Mouse (Mus musculus) adrenal gland, postnatal 0 days (tissue): ENCODE data around the gene Xk. TPM values are rescaled to one million over a fixed set of nuclear protein-coding genes. Genes with fewer than 3 reads are reported as not detected.

Experiments used
- polyA plus RNA-seq: library from polyadenylated mRNA; unstranded; fragments of >200 nt; fragmentation: Nextera tagmentation; extraction: Ambion mirVana; gene quantifications from 2 replicates; pipeline ENCODE4 v1.2.1, GENCODE M21; 2015

Xk gene
- polyA plus RNA-seq: 0.91 and 1.1 TPM in 2 replicates

DNA sequence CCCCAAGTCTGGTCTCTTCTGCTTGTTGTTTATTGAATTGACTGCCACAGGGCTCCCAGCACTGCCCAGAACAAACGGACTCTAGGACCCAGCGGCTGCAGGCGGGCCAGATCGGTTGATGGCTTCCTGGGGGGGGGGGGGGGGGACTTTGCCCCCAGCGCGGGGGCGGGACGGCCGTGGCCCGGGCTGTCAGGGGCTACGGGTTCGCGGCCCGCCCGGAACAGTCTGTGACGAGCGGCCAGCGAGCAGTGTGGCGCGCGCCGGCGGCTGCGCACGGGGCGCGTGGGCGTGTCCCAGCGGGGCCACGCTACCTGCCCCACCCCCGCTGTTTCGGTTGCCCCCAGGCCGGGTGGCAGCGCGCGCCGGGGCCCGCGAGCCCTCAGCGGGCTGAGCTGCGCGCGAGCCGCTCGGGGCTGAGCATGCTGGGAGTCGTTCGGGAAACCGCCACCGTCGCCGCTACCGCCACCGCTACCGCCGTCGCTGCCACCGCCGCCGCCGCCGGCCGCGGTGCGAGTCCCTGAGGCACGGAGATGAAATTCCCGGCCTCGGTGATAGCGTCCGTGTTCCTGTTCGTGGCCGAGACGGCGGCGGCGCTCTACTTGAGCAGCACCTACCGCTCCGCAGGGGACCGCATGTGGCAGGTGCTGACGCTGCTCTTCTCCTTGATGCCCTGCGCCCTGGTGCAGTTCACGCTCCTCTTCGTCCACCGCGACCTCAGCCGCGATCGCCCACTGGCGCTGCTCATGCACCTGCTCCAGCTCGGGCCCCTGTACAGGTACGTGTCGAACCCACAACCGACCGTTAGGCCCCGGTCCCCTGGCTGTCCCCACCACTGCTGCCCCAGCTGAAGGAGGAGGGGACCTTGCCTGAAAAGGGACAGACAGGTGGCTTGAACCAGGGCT, at the start of gene Xk:
Xk (plus strand) TSS at position 297 of the 902 bp plus-strand sequence.

DNA sequence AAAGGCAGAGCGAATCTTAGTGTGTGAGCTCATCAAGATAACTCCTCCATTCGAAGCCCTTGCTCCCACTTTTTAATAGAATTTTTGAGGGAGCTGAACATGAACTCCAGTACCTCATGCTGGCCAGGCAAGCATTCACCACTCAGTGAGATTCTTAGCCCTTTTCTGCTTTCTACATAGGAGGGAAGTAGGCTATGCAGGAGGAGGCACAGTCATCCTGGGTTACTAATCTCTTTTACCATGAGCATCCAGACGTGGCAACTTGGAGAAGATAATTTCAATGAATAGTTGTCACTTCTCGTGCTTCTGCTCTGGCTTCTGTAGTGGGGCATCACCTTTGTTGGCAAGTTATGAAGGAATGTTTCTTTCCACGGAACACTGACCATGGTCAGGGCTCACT, 15.8 kb upstream of the Xk start, which contains the start of gene Gm14862:
Gm14862 (minus strand) TSS at position 134 of the 400 bp plus-strand sequence.

DNA sequence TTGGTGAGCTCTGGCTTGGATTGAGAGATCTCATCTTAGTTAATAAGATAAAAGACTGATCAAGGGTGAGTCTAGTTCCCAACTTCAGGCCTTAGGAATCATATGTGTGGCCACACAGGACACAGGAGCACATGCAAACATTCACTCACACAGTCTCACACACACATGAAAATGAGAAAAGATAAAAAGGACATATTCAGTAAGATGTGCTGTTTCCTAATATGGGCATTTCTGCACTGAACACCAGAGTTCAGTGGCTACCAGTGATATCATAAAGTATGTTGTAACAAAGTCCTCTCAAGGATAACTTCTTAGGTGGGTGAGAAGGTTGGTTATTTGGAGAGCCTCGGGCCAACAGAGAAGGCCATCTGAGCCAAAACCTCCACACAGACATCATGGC, 10.9 kb downstream of the Xk start, which contains the start of gene H2al1m:
H2al1m (plus strand) TSS at position 301 of the 400 bp plus-strand sequence.

DNA sequence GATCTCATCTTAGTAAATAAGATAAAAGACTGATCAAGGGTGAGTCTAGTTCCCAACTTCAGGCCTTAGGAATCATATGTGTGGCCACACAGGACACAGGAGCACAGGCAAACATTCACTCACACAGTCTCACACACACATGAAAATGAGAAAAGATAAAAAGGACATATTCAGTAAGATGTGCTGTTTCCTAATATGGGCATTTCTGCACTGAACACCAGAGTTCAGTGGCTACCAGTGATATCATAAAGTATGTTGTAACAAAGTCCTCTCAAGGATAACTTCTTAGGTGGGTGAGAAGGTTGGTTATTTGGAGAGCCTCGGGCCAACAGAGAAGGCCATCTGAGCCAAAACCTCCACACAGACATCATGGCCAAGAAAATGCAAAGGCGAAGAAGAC, 77.8 kb downstream of the Xk start, which contains the start of gene H2al1k:
H2al1k (plus strand) TSS at position 301 of the 400 bp plus-strand sequence.

Other genes starting within 250 kb of the Xk start
- gene Fthl17e, start 239.3 kb upstream of the Xk start, polyA plus RNA-seq: not detected in 2 replicates
- gene Fthl17f, start 209.7 kb upstream of the Xk start, polyA plus RNA-seq: not detected in 2 replicates
- not detected in 2 replicates for gene 4930402K13Rik, start 168.2 kb upstream of the Xk start, polyA plus RNA-seq
- gene Lancl3, start 72.9 kb upstream of the Xk start, polyA plus RNA-seq: 2.0 and 3.4 TPM in 2 replicates
- gene Gm14862, start 15.9 kb upstream of the Xk start, polyA plus RNA-seq: 0.20 TPM in 1 of 2 replicates, not detected in the other
- not detected in 2 replicates for gene H2al1m, start 11.0 kb downstream of the Xk start, polyA plus RNA-seq
- not detected in 2 replicates for gene H2al1k, start 77.9 kb downstream of the Xk start, polyA plus RNA-seq
- gene Cybb, start 215.0 kb downstream of the Xk start, polyA plus RNA-seq: 3.1 and 3.5 TPM in 2 replicates